Mouse (Mus musculus): ENCODE measurements around the gene Tstd1. TPM values are rescaled to one million over a fixed set of nuclear protein-coding genes. Genes with fewer than 3 reads are reported as not detected.

Tstd1 gene
- total and polyA plus RNA-seq, 2 experiments from 2014 or later = 3.9 TPM; not detected in 1

GRCm38 (mm10) chr1:171411492-171411941 is 7.2 kb upstream of the Tstd1 start:
- DNase-seq (ENCODE audit: low spot score) (no peak), ATAC-seq (ENCODE audit: low FRiP score) (peak; percentile 84)
- Histone ChIP-seq H3K36me3 (ENCODE audit: insufficient read depth, low read length) (peaks cover 14% of the 10 kb centered on the region), H3K27me3 (ENCODE audit: insufficient read depth, low read length) (peaks cover 13% of the 10 kb centered on the region; the same call in 1 of the 2 replicates), H3K4me1 (ENCODE audit: insufficient read depth, low read length) (no peaks in the 10 kb centered on the region), H3K27ac (ENCODE audit: low read depth, low read length) (peak overlapping the region; percentile 96), H3K9ac (replicated peaks; ENCODE audit: low read length, poor library complexity, severe bottlenecking) (peak overlapping the region; percentile 87), H3K9me3 (ENCODE audit: low read length) (no peaks in the 10 kb centered on the region), H3K4me3 (ENCODE audit: low read depth, low read length) (peak overlapping the region; percentile 66), H3K4me2 (ENCODE audit: low read depth, low read length, poor library complexity, severe bottlenecking) (peak overlapping the region; percentile 63)
- 0% methylated on average over 25 of the region's 39 CpGs for WGBS
- no peak for TF ChIP-seq CTCF (IDR thresholded peaks at IDR 0.05)

- H3K27me3 ChIP-seq (ENCODE audit: insufficient read depth, low read length) = peaks cover 13% of the 10 kb centered on the region; the same call in 1 of the 2 replicates
- WGBS = under 1% methylated on average over 20 of the region's 20 CpGs
- H3K9me3 ChIP-seq (ENCODE audit: low read length) = no peaks in the 10 kb centered on the region
- peaks cover 19% of the 10 kb centered on the region for H3K36me3 ChIP-seq (ENCODE audit: insufficient read depth, low read length)
- ATAC-seq (ENCODE audit: low FRiP score) = peak; percentile 45
- H3K9ac ChIP-seq (replicated peaks; ENCODE audit: low read length, poor library complexity, severe bottlenecking) = peak overlapping the region; percentile 87
- peak overlapping the region; percentile 63 for H3K4me2 ChIP-seq (ENCODE audit: low read depth, low read length, poor library complexity, severe bottlenecking)
- no peaks in the 10 kb centered on the region for H3K4me1 ChIP-seq (ENCODE audit: insufficient read depth, low read length)
- peak overlapping the region; percentile 66 for H3K4me3 ChIP-seq (ENCODE audit: low read depth, low read length)
- peak; percentile 83 for DNase-seq (ENCODE audit: low spot score)
- H3K27ac ChIP-seq (ENCODE audit: low read depth, low read length) = peak overlapping the region; percentile 96
- TF ChIP-seq CTCF (IDR thresholded peaks at IDR 0.05) = peak; percentile 49
Measured at GRCm38 (mm10) chr1:171412001-171412441, 6.7 kb upstream of the Tstd1 start.

GRCm38 (mm10) chr1:171412446-171412845 is 6.2 kb upstream of the Tstd1 start:
- Histone ChIP-seq H3K4me3 (ENCODE audit: low read depth, low read length) (peak overlapping the region; percentile 66), H3K9me3 (ENCODE audit: low read length) (no peaks in the 10 kb centered on the region), H3K27ac (ENCODE audit: low read depth, low read length) (peak overlapping the region; percentile 96), H3K4me2 (ENCODE audit: low read depth, low read length, poor library complexity, severe bottlenecking) (peak overlapping the region; percentile 63), H3K36me3 (ENCODE audit: insufficient read depth, low read length) (peaks cover 23% of the 10 kb centered on the region), H3K9ac (replicated peaks; ENCODE audit: low read length, poor library complexity, severe bottlenecking) (peak overlapping the region; percentile 87), H3K27me3 (ENCODE audit: insufficient read depth, low read length) (peaks cover 12% of the 10 kb centered on the region; the same call in 1 of the 2 replicates), H3K4me1 (ENCODE audit: insufficient read depth, low read length) (no peaks in the 10 kb centered on the region)
- DNase-seq (ENCODE audit: low spot score) (peak; percentile 61), ATAC-seq (ENCODE audit: low FRiP score) (no peak)
- 10% methylated on average over 3 of the region's 3 CpGs for whole genome bisulfite sequencing
- TF ChIP-seq CTCF (IDR thresholded peaks at IDR 0.05) = no peak

- Histone ChIP-seq H3K4me3 (ENCODE audit: low read depth, low read length) (no peak overlapping the region), H3K27ac (ENCODE audit: low read depth, low read length) (no peak overlapping the region), H3K4me1 (ENCODE audit: insufficient read depth, low read length) (no peaks in the 10 kb centered on the region), H3K4me2 (ENCODE audit: low read depth, low read length, poor library complexity, severe bottlenecking) (no peak overlapping the region), H3K36me3 (ENCODE audit: insufficient read depth, low read length) (peaks cover 30% of the 10 kb centered on the region), H3K27me3 (ENCODE audit: insufficient read depth, low read length) (peaks cover 4% of the 10 kb centered on the region; the same call in 1 of the 2 replicates), H3K9ac (replicated peaks; ENCODE audit: low read length, poor library complexity, severe bottlenecking) (no peak overlapping the region), H3K9me3 (ENCODE audit: low read length) (no peaks in the 10 kb centered on the region)
- DNase-seq (ENCODE audit: low spot score) = no peak
- TF ChIP-seq CTCF (IDR thresholded peaks at IDR 0.05) = no peak
- ATAC-seq (ENCODE audit: low FRiP score) = no peak
- WGBS = 76% methylated on average over 8 of the region's 8 CpGs
Measured at GRCm38 (mm10) chr1:171413608-171414007, 5.1 kb upstream of the Tstd1 start.

- Histone ChIP-seq H3K4me2 (ENCODE audit: low read depth, low read length, poor library complexity, severe bottlenecking) (no peak overlapping the region), H3K27me3 (ENCODE audit: insufficient read depth, low read length) (no peaks in the 10 kb centered on the region), H3K4me1 (ENCODE audit: insufficient read depth, low read length) (no peaks in the 10 kb centered on the region), H3K9me3 (ENCODE audit: low read length) (no peaks in the 10 kb centered on the region), H3K9ac (replicated peaks; ENCODE audit: low read length, poor library complexity, severe bottlenecking) (no peak overlapping the region), H3K36me3 (ENCODE audit: insufficient read depth, low read length) (peaks cover 36% of the 10 kb centered on the region), H3K4me3 (ENCODE audit: low read depth, low read length) (no peak overlapping the region), H3K27ac (ENCODE audit: low read depth, low read length) (no peak overlapping the region)
- 28% methylated on average over 12 of the region's 12 CpGs for WGBS
- peak; percentile 37 for DNase-seq (ENCODE audit: low spot score)
- peak; percentile 39; the same call in 1 of the 2 replicates for ATAC-seq (ENCODE audit: low FRiP score)
- TF ChIP-seq CTCF (IDR thresholded peaks at IDR 0.05) = no peak
Measured at GRCm38 (mm10) chr1:171419291-171419882, 715 bp downstream of the Tstd1 start.

- no peak overlapping the region for H3K4me2 ChIP-seq (ENCODE audit: low read depth, low read length, poor library complexity, severe bottlenecking)
- 60% methylated on average over 5 of the region's 5 CpGs for WGBS
- no peak overlapping the region for H3K4me3 ChIP-seq (ENCODE audit: low read depth, low read length)
- no peaks in the 10 kb centered on the region for H3K9me3 ChIP-seq (ENCODE audit: low read length)
- DNase-seq (ENCODE audit: low spot score) = no peak
- no peaks in the 10 kb centered on the region for H3K27me3 ChIP-seq (ENCODE audit: insufficient read depth, low read length)
- H3K9ac ChIP-seq (replicated peaks; ENCODE audit: low read length, poor library complexity, severe bottlenecking) = no peak overlapping the region
- no peaks in the 10 kb centered on the region for H3K4me1 ChIP-seq (ENCODE audit: insufficient read depth, low read length)
- no peak for TF ChIP-seq CTCF (IDR thresholded peaks at IDR 0.05)
- H3K27ac ChIP-seq (ENCODE audit: low read depth, low read length) = no peak overlapping the region
- peaks cover 36% of the 10 kb centered on the region for H3K36me3 ChIP-seq (ENCODE audit: insufficient read depth, low read length)
- ATAC-seq (ENCODE audit: low FRiP score) = no peak
Measured at GRCm38 (mm10) chr1:171419905-171420304, 1.2 kb downstream of the Tstd1 start.

All from midbrain, postnatal 0 days (tissue).